8 mouse cellular contexts compared by ENCODE assay signal in genomic region chr11:86807505-86807989, GRCm38 (mm10). TPM values are rescaled to one million over a fixed set of nuclear protein-coding genes. Genes with fewer than 3 reads are reported as not detected.
DNase-seq lines count a peak whose midpoint lies in the region; ATAC-seq and TF ChIP-seq lines count a peak whose summit lies in the region.

Gene Dhx40, minus strand, starts transcription at chr11:86807746.

- H3K36me3 ChIP-seq in CH12.LX (replicated peaks in 1 of 2; ENCODE audit: control insufficient read depth in 1 of 2, insufficient read depth in 1 of 2, low read length in 1 of 2) = peaks cover 13 to 21% of the 10 kb centered on the region in 2 experiments
- peaks cover 20% of the 10 kb centered on the region for H3K36me3 ChIP-seq in forebrain, embryonic 12.5 days (replicated peaks)
- H3K36me3 ChIP-seq in heart, postnatal 0 days (replicated peaks; ENCODE audit: control insufficient read depth, insufficient read depth, low read length) = peaks cover 8% of the 10 kb centered on the region
- peaks cover 6% of the 10 kb centered on the region for H3K36me3 ChIP-seq in liver, embryonic 16.5 days (ENCODE audit: control insufficient read depth, insufficient read depth)
- H3K36me3 ChIP-seq in neural tube, embryonic 13.5 days = peaks cover 25% of the 10 kb centered on the region
- no peaks in the 10 kb centered on the region; the same call in 1 of the 2 replicates for H3K36me3 ChIP-seq in testis, adult 2 months (ENCODE audit: control insufficient read depth, insufficient read depth, low read length)

- in situ Hi-C loops in CH12.LX (cut with MboI; ENCODE audit: low pct_ligation_motif_present, low pct_unique_long_range_greater_than_20kb, low sequenced_read_pairs) = no loop called here

- no peak for TF ChIP-seq CTCF in CH12.LX (conservative IDR thresholded peaks at IDR 0.05 in 1 of 2, IDR thresholded peaks at IDR 0.05 in 1 of 2; ENCODE audit: low read depth in 2 of 2, low read length in 2 of 2)
- no peak for TF ChIP-seq CTCF in heart, postnatal 0 days (IDR thresholded peaks at IDR 0.05; ENCODE audit: low read depth)
- no peak for TF ChIP-seq CTCF in testis, adult 2 months (IDR thresholded peaks at IDR 0.05; ENCODE audit: control insufficient read depth, insufficient read depth, insufficient replicate concordance, low read depth, low read length)

- TF ChIP-seq POLR2A in CH12.LX (IDR thresholded peaks at IDR 0.05; ENCODE audit: low read depth, low read length) = peak; percentile 78
- peak; percentile 98 for TF ChIP-seq POLR2A in testis, adult 2 months (IDR thresholded peaks at IDR 0.05; ENCODE audit: control insufficient read depth, low read depth, low read length)

- H3K4me2 ChIP-seq in CH12.LX (ENCODE audit: insufficient read depth, low read depth, poor library complexity, severe bottlenecking) = peak within 1 kb of the TSS; percentile 46
- H3K4me2 ChIP-seq in forebrain, embryonic 12.5 days = peak within 1 kb of the TSS; percentile 53
- H3K4me2 ChIP-seq in heart, postnatal 0 days (ENCODE audit: low read depth, low read length) = peak within 1 kb of the TSS; percentile 87
- peak within 1 kb of the TSS; percentile 87 for H3K4me2 ChIP-seq in liver, embryonic 16.5 days (ENCODE audit: low read depth, low read length)
- peak within 1 kb of the TSS; percentile 75 for H3K4me2 ChIP-seq in neural tube, embryonic 13.5 days

- H3K4me1 ChIP-seq in CH12.LX (ENCODE audit: control insufficient read depth in 1 of 2, insufficient read depth in 2 of 2) = peaks cover 6 to 14% of the 10 kb centered on the region in 2 experiments
- H3K4me1 ChIP-seq in forebrain, embryonic 12.5 days = peaks cover 13% of the 10 kb centered on the region
- H3K4me1 ChIP-seq in heart, postnatal 0 days (ENCODE audit: control insufficient read depth, insufficient read depth) = no peaks in the 10 kb centered on the region; the same call in 1 of the 2 replicates
- H3K4me1 ChIP-seq in liver, embryonic 16.5 days (ENCODE audit: control insufficient read depth, low read depth, low read length) = peaks cover 11% of the 10 kb centered on the region
- H3K4me1 ChIP-seq in neural tube, embryonic 13.5 days (replicated peaks) = peaks cover 11% of the 10 kb centered on the region
- peaks cover 2% of the 10 kb centered on the region; the same call in 1 of the 2 replicates for H3K4me1 ChIP-seq in testis, adult 2 months (ENCODE audit: control insufficient read depth, insufficient read depth, low read length)

- no peak for TF ChIP-seq RAD21 in CH12.LX (IDR thresholded peaks at IDR 0.05; ENCODE audit: low read depth, low read length)

- peak within 1 kb of the TSS; percentile 56 for H3K9ac ChIP-seq in CH12.LX (ENCODE audit: insufficient read depth, low read depth)
- H3K9ac ChIP-seq in forebrain, embryonic 12.5 days = peak within 1 kb of the TSS; percentile 70
- peak within 1 kb of the TSS; percentile 49 for H3K9ac ChIP-seq in heart, postnatal 0 days (replicated peaks; ENCODE audit: low read depth, low read length)
- peak within 1 kb of the TSS; percentile 83 for H3K9ac ChIP-seq in liver, embryonic 16.5 days (ENCODE audit: low read depth, low read length)
- H3K9ac ChIP-seq in neural tube, embryonic 13.5 days = peak within 1 kb of the TSS; percentile 64

- peak within 1 kb of the TSS; percentile 92 to 94 (median 93) for H3K4me3 ChIP-seq in CH12.LX (replicated peaks in 1 of 3; ENCODE audit: low read depth in 2 of 3, low read length in 2 of 3, poor library complexity in 1 of 3)
- H3K4me3 ChIP-seq in forebrain, embryonic 12.5 days (replicated peaks) = peak within 1 kb of the TSS; percentile 96
- H3K4me3 ChIP-seq in heart, postnatal 0 days (ENCODE audit: low read depth, low read length) = peak within 1 kb of the TSS; percentile 72
- H3K4me3 ChIP-seq in liver, embryonic 16.5 days (ENCODE audit: low read depth, low read length) = peak within 1 kb of the TSS; percentile 100
- peak within 1 kb of the TSS; percentile 71 for H3K4me3 ChIP-seq in neural tube, embryonic 13.5 days
- peak within 1 kb of the TSS; percentile 95 for H3K4me3 ChIP-seq in testis, adult 2 months (ENCODE audit: control insufficient read depth, low read depth, low read length)

- peak; percentile 95 for ATAC-seq in forebrain, embryonic 12.5 days (ENCODE audit: low FRiP score)
- ATAC-seq in heart, postnatal 0 days (ENCODE audit: insufficient read depth, low read depth) = peak; percentile 99
- peak; percentile 97 for ATAC-seq in liver, embryonic 16.5 days (ENCODE audit: low read depth)
- peak; percentile 96 for ATAC-seq in neural tube, embryonic 13.5 days (ENCODE audit: low read depth)

- TF ChIP-seq EP300 in CH12.LX (IDR thresholded peaks at IDR 0.05; ENCODE audit: low read length) = no peak
- no peak for TF ChIP-seq EP300 in heart, postnatal 0 days (IDR thresholded peaks at IDR 0.05; ENCODE audit: low read depth)

- H3K9me3 ChIP-seq in CH12.LX (replicated peaks; ENCODE audit: low read length) = peaks cover 13% of the 10 kb centered on the region
- no peaks in the 10 kb centered on the region for H3K9me3 ChIP-seq in forebrain, embryonic 12.5 days
- no peaks in the 10 kb centered on the region for H3K9me3 ChIP-seq in heart, postnatal 0 days (replicated peaks; ENCODE audit: control insufficient read depth, low read length)
- H3K9me3 ChIP-seq in liver, embryonic 16.5 days (replicated peaks; ENCODE audit: control insufficient read depth, low read length) = 0 out of 2 replicates have a peak, but pooled peaks cover 2% of the 10 kb centered on the region
- no peaks in the 10 kb centered on the region for H3K9me3 ChIP-seq in neural tube, embryonic 13.5 days

- H3K27me3 ChIP-seq in CH12.LX (replicated peaks) = peaks cover 24% of the 10 kb centered on the region
- no peaks in the 10 kb centered on the region for H3K27me3 ChIP-seq in forebrain, embryonic 12.5 days
- no peaks in the 10 kb centered on the region for H3K27me3 ChIP-seq in heart, postnatal 0 days (ENCODE audit: control insufficient read depth, insufficient read depth, low read length)
- H3K27me3 ChIP-seq in liver, embryonic 16.5 days (ENCODE audit: control insufficient read depth, insufficient read depth, low read depth, low read length) = no peaks in the 10 kb centered on the region
- H3K27me3 ChIP-seq in neural tube, embryonic 13.5 days = peaks cover 7% of the 10 kb centered on the region; the same call in 1 of the 2 replicates
- H3K27me3 ChIP-seq in testis, adult 2 months (ENCODE audit: control insufficient read depth, insufficient read depth, low read length) = no peaks in the 10 kb centered on the region

- DNase-seq in CH12.LX (ENCODE audit: extremely low read depth) = peak; percentile 91
- peak; percentile 67 for DNase-seq in c-Kit-positive CD71-positive TER-119-negative erythroid progenitor cells, embryonic 14.5 days (ENCODE audit: low read depth)
- peak; percentile 90 for DNase-seq in heart, postnatal 0 days (ENCODE audit: low spot score)
- peak; percentile 96 for DNase-seq in kidney, postnatal 4 days

- 6% methylated on average over 40 of the region's 40 CpGs for WGBS in forebrain, embryonic 12.5 days
- WGBS in heart, postnatal 0 days = 4% methylated on average over 38 of the region's 40 CpGs
- 5% methylated on average over 40 of the region's 40 CpGs for WGBS in liver, embryonic 16.5 days (ENCODE audit: insufficient replicate concordance)
- 5% methylated on average over 40 of the region's 40 CpGs for WGBS in neural tube, embryonic 13.5 days

- H3K27ac ChIP-seq in CH12.LX (ENCODE audit: insufficient read depth, low read depth) = peak within 1 kb of the TSS; percentile 14; the same call in 1 of the 2 replicates
- peak within 1 kb of the TSS; percentile 88 for H3K27ac ChIP-seq in forebrain, embryonic 12.5 days
- H3K27ac ChIP-seq in heart, postnatal 0 days (ENCODE audit: low read depth) = peak within 1 kb of the TSS; percentile 49
- peak within 1 kb of the TSS; percentile 86 for H3K27ac ChIP-seq in liver, embryonic 16.5 days (ENCODE audit: low read length)
- H3K27ac ChIP-seq in neural tube, embryonic 13.5 days (replicated peaks) = peak within 1 kb of the TSS; percentile 85
- H3K27ac ChIP-seq in testis, adult 2 months (ENCODE audit: control insufficient read depth, insufficient read depth, low read depth, low read length) = peak within 1 kb of the TSS; percentile 90

- dilution Hi-C loops in CH12.LX (cut with MboI; ENCODE audit: extremely low pct_ligation_motif_present, extremely low pct_unique_long_range_greater_than_20kb, low sequenced_read_pairs) = no loop called here

- no peaks in the 10 kb centered on the region for H3K79me2 ChIP-seq in CH12.LX (replicated peaks; ENCODE audit: control insufficient read depth, extremely low read depth, insufficient read depth, poor library complexity, severe bottlenecking)

TF ChIP-seq in CH12.LX, 34 proteins besides CTCF, POLR2A, EP300 and RAD21 (continues in another document):
- peak; percentile 88 for TF ChIP-seq HCFC1 (IDR thresholded peaks at IDR 0.05; ENCODE audit: low read depth, low read length)
- TF ChIP-seq SIN3A (IDR thresholded peaks at IDR 0.05; ENCODE audit: low read length) = peak; percentile 99
- 0 out of 2 replicates have a peak, but pooled peaks have one; percentile 35 for TF ChIP-seq TBP (conservative IDR thresholded peaks at IDR 0.05; ENCODE audit: low read depth, low read length)
- no peak for TF ChIP-seq MAFK (IDR thresholded peaks at IDR 0.05; ENCODE audit: insufficient replicate concordance, low read length)
- TF ChIP-seq ZC3H11A (IDR thresholded peaks at IDR 0.05; ENCODE audit: low read depth, low read length) = no peak
- peak; percentile 70 for TF ChIP-seq CHD2 (IDR thresholded peaks at IDR 0.05; ENCODE audit: low read length)
- peak; percentile 45 for TF ChIP-seq ETS1 (conservative IDR thresholded peaks at IDR 0.05; ENCODE audit: low read depth, low read length)
- TF ChIP-seq GABPA (IDR thresholded peaks at IDR 0.05; ENCODE audit: insufficient replicate concordance, low read depth, low read length) = no peak
- TF ChIP-seq MEF2A (IDR thresholded peaks at IDR 0.05; ENCODE audit: borderline replicate concordance, low read depth, low read length) = peak; percentile 57; the same call in 1 of the 2 replicates
- TF ChIP-seq USF1 (IDR thresholded peaks at IDR 0.05; ENCODE audit: low read depth, low read length) = peak; percentile 53; the same call in 1 of the 2 replicates
- TF ChIP-seq TCF12 (IDR thresholded peaks at IDR 0.05; ENCODE audit: low read depth, low read length) = peak; percentile 70
- TF ChIP-seq ZKSCAN1 (IDR thresholded peaks at IDR 0.05; ENCODE audit: borderline replicate concordance, low read depth, low read length) = no peak

RNA-seq across cellular contexts. Expression of gene Dhx40, which starts in this region (rescaled TPM):
- total RNA-seq in CH12.LX (2012; rRNA removed) = 12.3 and 12.6 TPM in 2 replicates
- total RNA-seq in CH12.LX (2014; rRNA removed) = 20.3 and 23.3 TPM in 2 replicates
- 15.5 and 15.6 TPM in 2 replicates for polyA plus RNA-seq in CH12.LX (2012; ENCODE audit: insufficient read length, low read depth)
- polyA plus RNA-seq in forebrain, embryonic 12.5 days (2016; fragmentation: Nextera tagmentation; extraction: Ambion mirVana) = 44.0 and 48.2 TPM in 2 replicates
- 7.8 and 21.9 TPM in 2 replicates for total RNA-seq in heart, postnatal 0 days (2014; rRNA removed; ENCODE audit: low replicate concordance)
- 10.2 and 11.7 TPM in 2 replicates for polyA plus RNA-seq in heart, postnatal 0 days (2015; fragmentation: Nextera tagmentation; extraction: Ambion mirVana)
- polyA plus RNA-seq in liver, embryonic 16.5 days (2015; fragmentation: Nextera tagmentation; extraction: Ambion mirVana) = 10.4 and 10.8 TPM in 2 replicates
- 24.2 and 27.8 TPM in 2 replicates for polyA plus RNA-seq in neural tube, embryonic 13.5 days (2015; fragmentation: Nextera tagmentation; extraction: Ambion mirVana)
- 24.1 and 30.2 TPM in 2 replicates for polyA plus RNA-seq in testis, adult 2 months (2012; rRNA removed)

Comparison
In these comparisons a context has a peak if more than half of its experiments do, and no peak if none do; other contexts are left out.
1. Peak in every context shown above with its lines: DNase-seq, ATAC-seq, H3K4me3 ChIP-seq and H3K27ac ChIP-seq.
2. H3K27ac ChIP-seq: peak in every context shown above with its lines; median percentile 90 in testis, adult 2 months; 88 in forebrain, embryonic 12.5 days; 86 in liver, embryonic 16.5 days; 85 in neural tube, embryonic 13.5 days; 49 in heart, postnatal 0 days; 14 in CH12.LX.